Mouse (Mus musculus): ENCODE data around the gene Dnajc16. TPM values are rescaled to one million over a fixed set of nuclear protein-coding genes. Genes with fewer than 3 reads are reported as not detected.

Dnajc16 gene
- total RNA-seq, 1 experiment: 12.1 TPM

DNA sequence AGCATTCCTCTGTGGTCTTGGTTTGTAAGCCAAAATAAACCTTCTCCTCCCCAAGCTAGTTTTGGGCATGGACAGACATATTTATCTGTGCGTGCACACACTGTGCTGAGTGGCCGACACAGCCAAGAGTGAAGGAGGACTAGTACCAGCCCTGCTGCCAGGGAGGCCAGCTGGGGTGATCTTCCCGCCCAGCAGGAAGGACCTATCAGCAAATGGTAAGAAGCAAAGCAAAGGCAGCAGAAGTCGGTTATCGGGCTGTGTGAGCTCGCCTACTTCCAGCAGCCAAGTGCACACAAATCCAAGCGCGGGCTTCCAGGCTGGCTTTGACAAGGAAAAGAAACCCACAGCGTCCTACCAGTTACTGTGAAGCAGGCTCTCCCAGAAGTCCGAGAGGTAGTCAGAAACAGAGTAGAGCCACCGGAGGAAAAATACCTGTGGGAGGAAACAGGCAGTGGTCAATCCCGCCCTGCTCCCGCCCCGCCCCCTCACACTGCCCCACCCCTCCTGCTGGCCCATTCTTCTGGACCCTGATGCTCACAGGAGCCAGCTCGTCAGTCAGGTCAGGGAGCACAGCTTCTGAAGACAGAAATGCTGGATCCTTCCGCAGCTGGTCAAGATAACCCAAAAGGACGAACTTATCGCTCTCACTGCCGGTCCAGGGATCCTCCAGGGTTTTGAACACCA lies 23.2 kb downstream of the Dnajc16 start:
- 0 out of 2 replicates have a peak overlapping the region, but pooled peaks have one; percentile 12 for H3K9ac ChIP-seq (ENCODE audit: insufficient read depth, low read depth, low read length, poor library complexity, severe bottlenecking)
- H3K4me1 ChIP-seq (ENCODE audit: control insufficient read depth in 2 of 2, insufficient read depth in 2 of 2, low read length in 2 of 2, poor library complexity in 1 of 2): peaks cover 0 to 5% of the 10 kb centered on the region in 2 experiments; a peak in 2 of 4 replicates
- in situ Hi-C loops (cut with MboI; ENCODE audit: low sequenced_read_pairs in 2 of 2, unreplicated experiment in 2 of 2): no loop called here
- H3K4me3 ChIP-seq (ENCODE audit: insufficient read depth in 1 of 2, low read depth in 1 of 2, low read length in 2 of 2, poor library complexity in 1 of 2, severe bottlenecking in 1 of 2): peak overlapping the region in 1 of 2 experiments; percentile 48; a peak in 2 of 4 replicates
- DNase-seq (ENCODE audit: low read depth, low spot score): no peak
- peaks cover 32% of the 10 kb centered on the region for H3K36me3 ChIP-seq (ENCODE audit: control insufficient read depth, insufficient read depth, low read length, poor library complexity, severe bottlenecking)
- no peak for TF ChIP-seq ZNF384 (IDR thresholded peaks at IDR 0.05; ENCODE audit: low read depth, low read length)
- H3K27ac ChIP-seq (ENCODE audit: insufficient read depth, low read depth, low read length, poor library complexity, severe bottlenecking): no peak overlapping the region
- H3K9me3 ChIP-seq (ENCODE audit: control insufficient read depth, insufficient read depth, low read depth, low read length): no peaks in the 10 kb centered on the region

DNA sequence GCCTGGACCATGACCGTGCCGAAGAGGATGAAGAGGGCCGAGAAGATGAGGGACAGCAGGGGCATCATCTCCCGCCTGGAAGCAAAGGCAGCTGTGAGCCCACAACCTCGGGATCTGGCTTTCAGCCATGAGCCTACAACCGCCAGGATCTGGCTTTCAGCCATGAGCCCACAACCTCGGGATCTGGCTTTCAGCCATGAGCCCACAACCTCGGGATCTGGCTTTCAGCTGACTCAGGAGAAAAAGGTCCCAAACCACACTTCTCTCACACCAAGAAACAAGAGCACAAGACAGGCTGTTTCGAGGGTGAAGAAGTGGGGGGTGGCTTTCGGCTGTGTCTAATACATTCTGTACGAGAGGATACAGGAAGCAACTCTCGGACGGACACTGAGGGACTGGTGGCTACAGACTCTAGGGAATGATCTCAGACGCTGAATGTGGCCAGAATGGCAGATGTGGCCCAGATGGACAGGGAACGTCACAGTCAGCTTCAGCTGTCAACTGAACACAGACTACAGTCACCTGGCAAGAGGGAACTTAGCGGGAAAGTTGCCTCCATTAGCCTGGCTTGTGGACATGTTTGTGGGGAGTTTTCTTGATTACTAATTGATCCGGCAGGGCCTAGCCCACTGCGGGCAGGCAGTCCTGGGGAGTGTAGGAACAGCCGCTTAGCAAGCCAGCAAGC lies 23.9 kb downstream of the Dnajc16 start:
- Histone ChIP-seq H3K4me1 (ENCODE audit: control insufficient read depth in 2 of 2, insufficient read depth in 2 of 2, low read length in 2 of 2, poor library complexity in 1 of 2) (peaks cover 0 to 5% of the 10 kb centered on the region in 2 experiments; a peak in 2 of 4 replicates), H3K27ac (ENCODE audit: insufficient read depth, low read depth, low read length, poor library complexity, severe bottlenecking) (no peak overlapping the region; the same call in 1 of the 2 replicates), H3K9me3 (ENCODE audit: control insufficient read depth, insufficient read depth, low read depth, low read length) (no peaks in the 10 kb centered on the region), H3K36me3 (ENCODE audit: control insufficient read depth, insufficient read depth, low read length, poor library complexity, severe bottlenecking) (peaks cover 32% of the 10 kb centered on the region), H3K9ac (ENCODE audit: insufficient read depth, low read depth, low read length, poor library complexity, severe bottlenecking) (no peak overlapping the region), H3K4me3 (ENCODE audit: insufficient read depth in 1 of 2, low read depth in 1 of 2, low read length in 2 of 2, poor library complexity in 1 of 2, severe bottlenecking in 1 of 2) (peak overlapping the region in 1 of 2 experiments; percentile 48; a peak in 2 of 4 replicates)
- no peak for DNase-seq (ENCODE audit: low read depth, low spot score)
- TF ChIP-seq MAFK (IDR thresholded peaks at IDR 0.05; ENCODE audit: insufficient read depth, low read depth, low read length) (peak; percentile 43; the same call in 1 of the 2 replicates), HCFC1 (IDR thresholded peaks at IDR 0.05; ENCODE audit: borderline replicate concordance, insufficient read depth, low read length) (no peak)
- in situ Hi-C loops (cut with MboI; ENCODE audit: low sequenced_read_pairs in 2 of 2, unreplicated experiment in 2 of 2): no loop called here

DNA sequence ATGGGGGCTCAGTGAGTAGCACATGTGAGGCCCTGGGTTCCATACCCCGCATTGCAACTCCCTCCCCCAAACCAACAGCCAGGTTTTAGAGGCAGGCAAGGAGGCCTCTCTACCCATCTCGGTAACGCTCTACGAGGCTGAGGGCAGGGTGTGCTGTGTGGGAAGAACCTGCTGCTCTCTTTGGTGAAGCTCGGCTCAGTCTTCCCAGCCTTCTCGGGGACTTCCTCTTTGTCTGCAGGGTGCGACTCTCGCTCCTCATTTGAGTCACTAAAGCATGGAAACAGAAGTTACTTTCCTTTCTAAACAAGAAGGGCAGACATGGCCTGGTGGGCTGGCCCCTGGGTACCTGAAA lies 24.4 kb downstream of the Dnajc16 start:
- TF ChIP-seq CHD2 (IDR thresholded peaks at IDR 0.05; ENCODE audit: low read depth, low read length) (no peak), ZNF384 (IDR thresholded peaks at IDR 0.05; ENCODE audit: low read depth, low read length) (no peak), MAFK (IDR thresholded peaks at IDR 0.05; ENCODE audit: insufficient read depth, low read depth, low read length) (no peak), HCFC1 (IDR thresholded peaks at IDR 0.05; ENCODE audit: borderline replicate concordance, insufficient read depth, low read length) (no peak), ZC3H11A (IDR thresholded peaks at IDR 0.05; ENCODE audit: borderline replicate concordance, low read depth, low read length) (no peak)
- Histone ChIP-seq H3K4me1 (ENCODE audit: control insufficient read depth in 2 of 2, insufficient read depth in 2 of 2, low read length in 2 of 2, poor library complexity in 1 of 2) (peaks cover 0 to 5% of the 10 kb centered on the region in 2 experiments; a peak in 2 of 4 replicates), H3K9ac (ENCODE audit: insufficient read depth, low read depth, low read length, poor library complexity, severe bottlenecking) (no peak overlapping the region), H3K9me3 (ENCODE audit: control insufficient read depth, insufficient read depth, low read depth, low read length) (no peaks in the 10 kb centered on the region), H3K4me3 (ENCODE audit: insufficient read depth in 1 of 2, low read depth in 1 of 2, low read length in 2 of 2, poor library complexity in 1 of 2, severe bottlenecking in 1 of 2) (no peak overlapping the region), H3K36me3 (ENCODE audit: control insufficient read depth, insufficient read depth, low read length, poor library complexity, severe bottlenecking) (peaks cover 32% of the 10 kb centered on the region), H3K27ac (ENCODE audit: insufficient read depth, low read depth, low read length, poor library complexity, severe bottlenecking) (no peak overlapping the region; the same call in 1 of the 2 replicates)
- in situ Hi-C loops (cut with MboI; ENCODE audit: low sequenced_read_pairs in 2 of 2, unreplicated experiment in 2 of 2): no loop called here
- no peak for DNase-seq (ENCODE audit: low read depth, low spot score)

DNA sequence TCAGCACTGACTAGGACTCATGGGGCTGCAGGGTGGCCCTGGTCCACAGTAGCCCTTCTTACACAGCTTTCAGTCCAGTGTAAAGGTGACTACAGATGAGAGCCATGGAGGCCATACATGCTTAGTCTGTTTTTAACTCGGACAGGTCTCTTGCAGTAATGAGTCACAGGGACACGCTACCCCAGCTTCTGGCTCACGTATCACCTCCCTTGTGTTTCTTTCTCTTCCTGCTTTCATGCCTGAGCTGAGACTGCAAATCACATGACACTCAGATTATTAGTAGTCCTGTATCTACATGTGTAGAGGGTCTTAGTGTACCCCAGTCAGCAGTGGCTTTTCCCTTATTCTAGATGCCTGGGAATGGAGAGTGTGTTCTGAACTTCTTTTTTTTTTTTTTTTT lies 25.7 kb downstream of the Dnajc16 start:
- H3K36me3 ChIP-seq (ENCODE audit: control insufficient read depth, insufficient read depth, low read length, poor library complexity, severe bottlenecking): peaks cover 25% of the 10 kb centered on the region
- TF ChIP-seq ZNF384 (IDR thresholded peaks at IDR 0.05; ENCODE audit: low read depth, low read length) (no peak), CHD2 (IDR thresholded peaks at IDR 0.05; ENCODE audit: low read depth, low read length) (no peak), MAFK (IDR thresholded peaks at IDR 0.05; ENCODE audit: insufficient read depth, low read depth, low read length) (no peak), HCFC1 (IDR thresholded peaks at IDR 0.05; ENCODE audit: borderline replicate concordance, insufficient read depth, low read length) (no peak), ZC3H11A (IDR thresholded peaks at IDR 0.05; ENCODE audit: borderline replicate concordance, low read depth, low read length) (no peak)
- H3K9me3 ChIP-seq (ENCODE audit: control insufficient read depth, insufficient read depth, low read depth, low read length): no peaks in the 10 kb centered on the region
- H3K4me1 ChIP-seq (ENCODE audit: control insufficient read depth in 2 of 2, insufficient read depth in 2 of 2, low read length in 2 of 2, poor library complexity in 1 of 2): peaks cover 0 to 5% of the 10 kb centered on the region in 2 experiments; a peak in 2 of 4 replicates
- H3K9ac ChIP-seq (ENCODE audit: insufficient read depth, low read depth, low read length, poor library complexity, severe bottlenecking): no peak overlapping the region
- no peak for DNase-seq (ENCODE audit: low read depth, low spot score)
- H3K4me3 ChIP-seq (ENCODE audit: insufficient read depth in 1 of 2, low read depth in 1 of 2, low read length in 2 of 2, poor library complexity in 1 of 2, severe bottlenecking in 1 of 2): no peak overlapping the region
- H3K27ac ChIP-seq (ENCODE audit: insufficient read depth, low read depth, low read length, poor library complexity, severe bottlenecking): no peak overlapping the region
- in situ Hi-C loops (cut with MboI; ENCODE audit: low sequenced_read_pairs in 2 of 2, unreplicated experiment in 2 of 2): no loop called here

Data from ES-E14 (cell line).